Mouse (Mus musculus) right cerebral cortex, postnatal 36 days (tissue): ENCODE data around the gene Iqcj.

Experiments used
- DNase-seq, 2 experiments: peaks; one replicate each; pipeline ENCODE4 v3.0.0; 2022; ENCODE audit warnings: low spot score in 2 of 2, mixed read lengths in 1 of 2

The Iqcj gene

GRCm38 (mm10) chr3:68071395-68072386 lies 179.7 kb downstream of the Iqcj start:
- DNase-seq: no peak

DNA sequence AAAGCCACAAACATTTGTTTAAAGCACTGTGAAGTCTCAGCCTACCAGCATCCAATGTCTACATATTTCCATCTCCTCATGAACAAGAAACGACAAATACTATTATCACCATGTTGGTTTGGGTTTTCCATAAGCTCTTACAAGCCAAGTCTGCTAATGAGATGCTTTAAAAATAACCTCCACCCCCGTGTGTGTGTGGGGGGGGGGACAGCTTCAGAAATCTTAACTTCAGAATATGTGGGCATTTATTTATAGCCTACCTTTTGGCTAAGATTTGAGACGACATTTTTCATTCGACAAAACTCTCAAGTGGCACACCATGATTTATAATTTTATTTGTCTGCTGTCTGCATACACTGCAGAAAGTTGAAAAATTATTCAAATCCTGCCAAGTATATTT lies 185.4 kb downstream of the Iqcj start:
- peak in 1 of 2 experiments; percentile 32 for DNase-seq

DNA sequence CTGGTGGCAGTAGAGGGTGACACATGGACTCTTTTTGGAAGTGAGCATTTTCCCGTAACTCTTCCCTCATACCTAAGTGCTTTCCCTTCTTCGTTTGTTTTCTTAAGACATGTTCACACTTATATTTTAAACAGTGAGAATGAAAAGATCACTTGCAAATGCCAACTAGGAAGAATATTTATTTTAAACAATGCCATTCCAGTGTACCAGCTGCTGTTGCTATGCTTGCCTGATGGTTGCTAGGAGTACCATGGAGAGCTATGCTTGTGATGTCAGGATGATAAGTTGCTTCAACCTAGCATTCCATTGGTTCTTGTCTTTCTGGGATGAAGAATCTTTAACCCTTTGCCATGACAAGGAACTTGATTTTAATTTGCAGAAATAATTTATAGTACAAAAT lies 193.0 kb downstream of the Iqcj start:
- no peak for DNase-seq

DNA sequence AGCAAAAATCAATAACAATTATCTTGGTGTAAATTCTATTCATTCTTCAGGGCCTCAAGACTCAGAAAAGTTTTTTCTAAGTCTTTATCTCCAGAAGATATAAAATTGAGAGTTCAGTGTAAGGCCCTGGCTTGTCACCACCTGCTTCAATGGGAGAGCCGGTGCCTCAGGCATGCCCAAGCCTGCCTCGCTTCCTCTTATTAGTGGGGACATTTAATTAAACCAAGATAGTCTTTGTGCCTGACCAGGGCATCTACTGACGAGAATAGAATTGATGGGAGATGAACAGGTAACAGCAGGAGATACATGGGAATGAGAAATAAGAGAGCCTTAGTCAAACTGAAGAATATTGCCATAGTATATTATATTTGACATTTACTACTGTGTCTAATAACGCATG lies 200.1 kb downstream of the Iqcj start:
- DNase-seq: no peak

DNA sequence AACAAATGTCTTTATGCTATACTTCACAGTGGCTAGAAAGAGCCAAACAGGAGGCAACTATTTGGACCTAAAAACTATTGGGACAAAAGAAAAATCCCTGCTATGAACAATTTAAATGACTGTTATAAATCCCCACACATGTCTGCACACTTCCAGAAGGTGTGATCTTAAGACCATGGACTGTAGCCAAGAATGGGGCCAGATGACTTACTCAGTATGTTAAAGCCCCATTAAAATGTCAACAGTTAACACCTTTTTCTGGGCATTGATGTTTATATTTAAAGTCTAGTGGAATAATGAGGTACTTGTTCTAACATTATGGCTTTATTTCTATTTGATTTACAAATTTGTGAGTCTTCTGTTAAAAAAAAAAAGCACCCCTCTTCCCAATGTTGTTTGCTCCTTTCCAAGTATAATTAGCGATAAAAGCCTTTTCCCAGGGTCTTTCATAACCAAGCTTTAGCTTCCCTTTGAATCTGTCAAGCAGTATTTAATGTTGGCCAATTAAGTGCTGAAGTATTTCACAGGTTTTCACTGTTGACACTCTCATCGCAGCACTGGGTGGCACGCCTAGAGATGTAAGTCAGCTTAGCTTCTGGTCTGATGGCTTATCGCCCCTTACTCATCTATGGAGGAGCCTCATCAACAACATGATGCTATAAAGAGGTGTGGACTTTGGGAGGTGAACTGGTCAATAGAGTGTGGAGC lies 204.9 kb downstream of the Iqcj start:
- no peak for DNase-seq

DNA sequence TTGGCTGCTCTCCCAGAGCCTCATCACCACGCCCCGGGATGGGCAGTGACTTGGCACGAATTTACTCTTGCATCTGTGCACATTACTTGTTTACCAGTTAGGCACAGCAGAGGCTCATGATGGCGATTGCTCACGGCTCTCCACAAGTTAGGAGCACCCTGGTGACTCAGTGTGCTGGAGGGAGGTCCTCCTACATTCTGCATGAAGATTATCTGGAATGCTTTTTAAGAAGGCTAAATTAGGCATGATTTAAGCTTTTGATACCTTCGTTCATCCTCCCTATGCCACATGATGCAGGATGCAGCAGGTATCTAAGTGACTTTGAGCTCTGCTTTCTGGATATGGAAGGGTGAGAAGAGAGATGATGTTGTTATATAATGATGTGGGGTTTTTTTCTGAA lies 207.5 kb downstream of the Iqcj start:
- DNase-seq: peak in 1 of 2 experiments; percentile 2

DNA sequence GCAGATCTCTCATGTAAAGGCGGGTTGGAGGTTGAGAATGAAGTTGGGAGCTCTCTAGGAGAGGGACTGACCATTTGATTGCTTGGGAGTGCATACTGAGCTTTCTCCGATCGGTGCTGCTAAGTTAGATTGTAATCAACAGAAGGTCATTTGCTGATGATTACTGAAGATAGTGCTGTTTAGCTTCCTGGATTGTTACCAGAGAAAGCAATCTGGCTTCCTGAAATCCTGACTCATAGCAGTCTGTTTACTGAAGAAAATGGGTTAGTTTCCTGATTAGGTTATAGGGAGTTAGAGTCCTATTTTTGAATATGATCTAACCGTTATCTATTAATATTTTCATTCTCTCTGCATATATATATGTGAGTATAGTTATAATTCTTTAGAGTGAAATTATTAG lies 209.3 kb downstream of the Iqcj start:
- no peak for DNase-seq

DNA sequence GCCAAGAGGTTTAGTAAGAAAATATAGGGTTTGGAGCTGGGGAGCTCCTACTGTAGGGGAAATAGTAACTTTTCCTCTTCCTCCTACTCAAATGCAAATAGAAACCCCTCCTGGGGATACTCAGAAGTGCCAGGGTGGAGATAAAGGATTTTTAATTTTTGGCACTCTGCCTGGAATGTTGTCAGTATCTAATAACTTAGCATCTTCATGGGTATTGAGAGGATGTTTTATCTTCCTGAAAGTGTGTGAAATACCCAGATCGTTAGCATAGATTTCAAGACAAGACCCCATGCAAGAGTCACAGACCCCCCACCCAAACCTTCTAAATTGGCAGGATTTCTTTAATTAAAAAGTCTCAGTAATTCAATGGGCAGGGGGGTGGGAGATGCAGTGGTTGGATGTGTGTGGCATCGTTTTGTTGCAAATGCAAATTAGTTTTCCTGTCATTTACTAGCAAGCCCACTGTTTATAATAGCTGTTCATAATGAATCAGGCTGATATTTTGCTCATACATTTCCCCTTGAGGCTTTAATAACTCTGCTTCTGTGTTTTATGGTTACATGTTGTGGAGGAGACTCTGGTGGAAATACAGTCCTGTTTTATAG lies 213.2 kb downstream of the Iqcj start:
- no peak for DNase-seq
